Mouse (Mus musculus) embryonic facial prominence, embryonic 10.5 days (tissue): ENCODE data around the gene Ppp2r1a. TPM values are rescaled to one million over a fixed set of nuclear protein-coding genes. Genes with fewer than 3 reads are reported as not detected.

Experiments
- DNase-seq: peaks from one replicate; pipeline ENCODE4 v3.0.0-alpha.2; 2017; ENCODE audit warnings: low spot score
- H3K27ac ChIP-seq: fragments of 300-500 bp; sonication (generic); replicated peaks from 2 replicates; pipeline ENCODE4 v1.5.1; 2016; ENCODE audit warnings: mild to moderate bottlenecking
- H3K27me3 ChIP-seq: fragments of 300-500 bp; sonication (generic); replicated peaks from 2 replicates; pipeline ENCODE4 v1.6.1; 2016; ENCODE audit warnings: low read depth, mild to moderate bottlenecking; ENCODE audit not compliant: poor library complexity, severe bottlenecking
- H3K36me3 ChIP-seq: fragments of 300-500 bp; sonication (generic); replicated peaks from 2 replicates; pipeline ENCODE4 v1.6.1; 2016; ENCODE audit warnings: mild to moderate bottlenecking, moderate library complexity
- H3K4me1 ChIP-seq: fragments of 300-500 bp; sonication (generic); 2 replicates; pipeline ENCODE4 v1.6.1; 2016
- H3K4me3 ChIP-seq: fragments of 300-500 bp; sonication (generic); 2 replicates; pipeline ENCODE4 v1.5.1; 2016; ENCODE audit warnings: mild to moderate bottlenecking, moderate library complexity
- H3K9me3 ChIP-seq: fragments of 300-500 bp; sonication (generic); 2 replicates; pipeline ENCODE4 v1.6.1; 2016; ENCODE audit warnings: mild to moderate bottlenecking
- WGBS: fragments of 180-500 bp; shearing (Covaris S2); methylation state at CpG from one replicate; pipeline ENCODE4 v1.1.7; 2016; 5-methylcytosine and 5-hydroxymethylcytosine counted together
- polyA plus RNA-seq: library from polyadenylated mRNA; unstranded; fragments of >200 nt; fragmentation: Nextera tagmentation; extraction: Ambion mirVana; gene quantifications from 2 replicates; pipeline ENCODE4 v1.2.1, GENCODE M21; 2016

The Ppp2r1a gene
- polyA plus RNA-seq, 1 experiment from 2014 or later: 446 TPM

DNA sequence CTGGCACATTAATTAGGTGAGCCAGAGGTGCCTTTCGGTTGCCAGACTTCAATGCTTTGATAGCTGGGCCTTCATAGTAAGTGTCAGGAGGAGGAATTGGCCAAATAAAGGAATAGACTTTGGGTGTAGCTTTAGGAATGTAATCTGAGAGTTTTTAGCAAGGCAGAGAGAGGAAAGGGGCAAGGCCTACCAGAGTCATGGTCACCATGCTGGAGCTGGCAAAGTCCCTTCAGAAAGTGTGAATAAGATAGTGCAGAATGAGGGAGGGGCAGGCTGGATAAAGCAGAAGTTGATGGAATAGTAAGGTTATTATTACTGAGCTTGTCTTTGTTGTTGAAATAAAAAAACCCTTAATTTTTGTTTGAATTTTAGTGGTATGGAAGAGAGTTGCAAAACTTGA is 64.6 kb downstream of the Ppp2r1a start:
- DNase-seq: no peak
- peak overlapping the region; percentile 91 for H3K4me3 ChIP-seq
- 37% methylated on average over 1 of the region's 1 CpGs for WGBS
- H3K9me3 ChIP-seq: no peaks in the 10 kb centered on the region
- H3K27me3 ChIP-seq: no peaks in the 10 kb centered on the region
- peak overlapping the region; percentile 92 for H3K27ac ChIP-seq
- H3K4me1 ChIP-seq: peaks cover 10% of the 10 kb centered on the region
- H3K36me3 ChIP-seq: peaks cover 30% of the 10 kb centered on the region

Other genes starting within 250 kb of the Ppp2r1a start
- not detected in 2 replicates for gene Vmn1r227, start 215.5 kb upstream of the Ppp2r1a start, polyA plus RNA-seq
- gene Vmn1r228, start 159.2 kb upstream of the Ppp2r1a start, polyA plus RNA-seq: not detected in 2 replicates
- 0.01 TPM in 1 of 2 replicates, not detected in the other for gene Vmn1r229, start 133.8 kb upstream of the Ppp2r1a start, polyA plus RNA-seq
- gene Vmn1r230, start 104.9 kb upstream of the Ppp2r1a start, polyA plus RNA-seq: not detected in 2 replicates
- gene Vmn1r231, start 40.2 kb upstream of the Ppp2r1a start, polyA plus RNA-seq: not detected in 2 replicates
- not detected in 2 replicates for gene Vmn1r232, start 25.6 kb upstream of the Ppp2r1a start, polyA plus RNA-seq
- gene Vmn1r233, start 51.2 kb downstream of the Ppp2r1a start, polyA plus RNA-seq: not detected in 2 replicates
- 18.0 and 18.1 TPM in 2 replicates for gene Zfp160, start 63.6 kb downstream of the Ppp2r1a start, polyA plus RNA-seq